Mouse (Mus musculus) liver, postnatal 0 days (tissue): Measurements from ENCODE around the gene Thsd7b.

Experiments used
- CTCF ChIP-seq: sonication (generic); IDR thresholded peaks from 2 replicates; pipeline ENCODE4 v1.5.1; 2016; ENCODE audit warnings: antibody characterized with exemption, low read depth
- EP300 ChIP-seq: IDR thresholded peaks from 2 replicates; pipeline ENCODE4 v1.6.1; 2016; ENCODE audit warnings: antibody characterized with exemption, low read depth, mild to moderate bottlenecking

DNA sequence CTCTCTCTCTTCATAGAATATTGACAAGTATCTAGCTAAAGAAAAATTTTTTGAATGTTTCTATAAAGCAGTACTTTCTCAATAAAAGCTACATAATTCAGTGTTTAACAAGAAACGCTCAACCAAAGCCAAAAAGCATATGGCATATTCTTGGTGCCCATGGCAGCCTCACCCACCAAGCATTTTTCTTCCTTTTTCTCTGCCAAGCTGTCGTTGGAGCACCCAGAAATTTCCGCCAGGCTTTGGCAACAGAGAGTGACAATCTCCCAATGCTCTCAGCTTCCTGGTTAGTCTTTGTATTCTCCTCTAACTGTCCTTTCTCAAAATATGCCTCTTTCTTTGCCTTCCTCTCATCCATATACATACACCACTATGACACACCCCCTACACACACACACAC, 857.8 kb downstream of the Thsd7b start:
- no peak for TF ChIP-seq CTCF
- no peak for TF ChIP-seq EP300
